Comparison of ENCODE assay signal across 16 mouse cellular contexts in genomic region chr11:59239428-59239785, GRCm38 (mm10). TPM values are rescaled to one million over a fixed set of nuclear protein-coding genes. Genes with fewer than 3 reads are reported as not detected.
DNase-seq lines count a peak whose midpoint lies in the region; ATAC-seq lines count a peak whose summit lies in the region.
"Had no signal": no experiment of that assay in that cellular context is flagged by ENCODE, and none has a peak within 500 bp of the region (broad histone marks: within the 10 kb centered on the region; RNA-seq: fewer than 3 reads in every experiment).

No protein-coding gene starts in this region.

- peaks cover 53% of the 10 kb centered on the region for H3K27me3 ChIP-seq in heart, embryonic 11.5 days (ENCODE audit: control insufficient read depth, insufficient read depth, low read length)
- H3K27me3 ChIP-seq in midbrain, embryonic 12.5 days: peaks cover 65% of the 10 kb centered on the region
- H3K27me3 ChIP-seq in midbrain, embryonic 14.5 days (ENCODE audit: control insufficient read depth, insufficient read depth, low read length): 0 out of 2 replicates have a peak, but pooled peaks cover 3% of the 10 kb centered on the region
- peaks cover 5% of the 10 kb centered on the region for H3K27me3 ChIP-seq in limb, embryonic 11.5 days (ENCODE audit: control insufficient read depth, insufficient read depth, low read length)
- H3K27me3 ChIP-seq in kidney, embryonic 16.5 days (ENCODE audit: insufficient read depth, low read length): peaks cover 8% of the 10 kb centered on the region; the same call in 1 of the 2 replicates

- DNase-seq in heart, postnatal 14 days: no peak
- DNase-seq in midbrain, embryonic 14.5 days: no peak
- no peak for DNase-seq in limb, embryonic 11.5 days (ENCODE audit: low spot score)
- DNase-seq in cerebellum, postnatal 14 days: no peak
- DNase-seq in Muller cell, postnatal 12 days (ENCODE audit: inconsistent ontology term): no peak

- H3K27ac ChIP-seq in heart, embryonic 11.5 days (ENCODE audit: low read depth, low read length): no peak overlapping the region
- H3K27ac ChIP-seq in midbrain, embryonic 12.5 days (replicated peaks): no peak overlapping the region
- H3K27ac ChIP-seq in midbrain, embryonic 14.5 days (replicated peaks; ENCODE audit: low read depth, low read length): no peak overlapping the region
- H3K27ac ChIP-seq in limb, embryonic 11.5 days (replicated peaks; ENCODE audit: low read depth, low read length): no peak overlapping the region
- no peak overlapping the region for H3K27ac ChIP-seq in kidney, embryonic 16.5 days (ENCODE audit: low read length)
- H3K27ac ChIP-seq: left cerebral cortex, adult 2 months had no signal

- 0 out of 2 replicates have a peak, but pooled peaks have one; percentile 11 for ATAC-seq in heart, embryonic 11.5 days (replicated peaks; ENCODE audit: insufficient number of reproducible peaks, low FRiP score, low TSS enrichment)
- ATAC-seq in midbrain, embryonic 12.5 days (ENCODE audit: low FRiP score, low read depth): peak; percentile 41; the same call in 1 of the 2 replicates
- no peak for ATAC-seq in midbrain, embryonic 14.5 days (ENCODE audit: low FRiP score, low TSS enrichment)
- ATAC-seq in limb, embryonic 11.5 days (ENCODE audit: insufficient number of reproducible peaks, low FRiP score, low TSS enrichment, low read depth): peak; percentile 29; the same call in 1 of the 2 replicates
- no peak for ATAC-seq in kidney, embryonic 16.5 days (ENCODE audit: low FRiP score, low TSS enrichment)
- ATAC-seq: intestine, postnatal 0 days had no signal

- H3K9ac ChIP-seq in heart, embryonic 11.5 days (ENCODE audit: low read depth, low read length): no peak overlapping the region
- no peak overlapping the region for H3K9ac ChIP-seq in midbrain, embryonic 12.5 days (replicated peaks)
- H3K9ac ChIP-seq in midbrain, embryonic 14.5 days (replicated peaks; ENCODE audit: low read length): no peak overlapping the region
- H3K9ac ChIP-seq in limb, embryonic 11.5 days (ENCODE audit: low read length): no peak overlapping the region
- no peak overlapping the region for H3K9ac ChIP-seq in kidney, embryonic 16.5 days (replicated peaks; ENCODE audit: low read length)
- H3K9ac ChIP-seq: lung, embryonic 14.5 days had no signal

- H3K4me1 ChIP-seq in heart, embryonic 11.5 days (ENCODE audit: control insufficient read depth, insufficient read depth, low read length): peaks cover 7% of the 10 kb centered on the region; the same call in 1 of the 2 replicates
- peaks cover 16% of the 10 kb centered on the region for H3K4me1 ChIP-seq in midbrain, embryonic 12.5 days
- H3K4me1 ChIP-seq in midbrain, embryonic 14.5 days (ENCODE audit: control insufficient read depth, insufficient read depth, low read length): peaks cover 13% of the 10 kb centered on the region; the same call in 1 of the 2 replicates
- peaks cover 9% of the 10 kb centered on the region for H3K4me1 ChIP-seq in limb, embryonic 11.5 days (ENCODE audit: control insufficient read depth, insufficient read depth, low read length)
- H3K4me1 ChIP-seq in kidney, embryonic 16.5 days (ENCODE audit: insufficient read depth, low read length): peaks cover 7% of the 10 kb centered on the region

- H3K36me3 ChIP-seq in heart, embryonic 11.5 days (ENCODE audit: control insufficient read depth, insufficient read depth, low read length): no peaks in the 10 kb centered on the region
- no peaks in the 10 kb centered on the region for H3K36me3 ChIP-seq in midbrain, embryonic 12.5 days
- H3K36me3 ChIP-seq in midbrain, embryonic 14.5 days (ENCODE audit: control insufficient read depth, insufficient read depth, low read length): no peaks in the 10 kb centered on the region
- no peaks in the 10 kb centered on the region for H3K36me3 ChIP-seq in limb, embryonic 11.5 days (ENCODE audit: control insufficient read depth, insufficient read depth, low read length)
- no peaks in the 10 kb centered on the region for H3K36me3 ChIP-seq in kidney, embryonic 16.5 days (ENCODE audit: insufficient read depth, low read length)

- H3K4me3 ChIP-seq in heart, embryonic 11.5 days (ENCODE audit: low read depth, low read length): no peak overlapping the region
- no peak overlapping the region for H3K4me3 ChIP-seq in midbrain, embryonic 12.5 days
- H3K4me3 ChIP-seq in midbrain, embryonic 14.5 days (replicated peaks; ENCODE audit: low read depth, low read length): no peak overlapping the region
- H3K4me3 ChIP-seq in limb, embryonic 11.5 days (ENCODE audit: low read depth, low read length): no peak overlapping the region
- H3K4me3 ChIP-seq in kidney, embryonic 16.5 days (ENCODE audit: low read length): no peak overlapping the region
- H3K4me3 ChIP-seq: left cerebral cortex, adult 2 months had no signal

- H3K9me3 ChIP-seq in heart, embryonic 11.5 days (replicated peaks; ENCODE audit: control insufficient read depth, low read length): no peaks in the 10 kb centered on the region
- no peaks in the 10 kb centered on the region for H3K9me3 ChIP-seq in midbrain, embryonic 12.5 days
- H3K9me3 ChIP-seq in midbrain, embryonic 14.5 days (ENCODE audit: control insufficient read depth, low read length): no peaks in the 10 kb centered on the region
- H3K9me3 ChIP-seq in limb, embryonic 11.5 days (ENCODE audit: control insufficient read depth, low read length): no peaks in the 10 kb centered on the region
- no peaks in the 10 kb centered on the region for H3K9me3 ChIP-seq in kidney, embryonic 16.5 days (ENCODE audit: low read length)

- WGBS in heart, embryonic 11.5 days (ENCODE audit: insufficient replicate concordance): 64% methylated on average over 4 of the region's 4 CpGs
- 66% methylated on average over 4 of the region's 4 CpGs for WGBS in midbrain, embryonic 12.5 days
- 71% methylated on average over 4 of the region's 4 CpGs for WGBS in midbrain, embryonic 14.5 days
- 27% methylated on average over 4 of the region's 4 CpGs for WGBS in limb, embryonic 11.5 days
- 46% methylated on average over 4 of the region's 4 CpGs for WGBS in kidney, embryonic 16.5 days

- intact Hi-C loops in heart, postnatal 14 days (cut with DNase I): loop anchor here (1.0 to 5.0 kb wide), 2 partner anchors 59 to 243 kb away; no protein-coding TSS in a partner anchor

- no peak overlapping the region for H3K4me2 ChIP-seq in heart, embryonic 11.5 days
- no peak overlapping the region for H3K4me2 ChIP-seq in midbrain, embryonic 12.5 days (replicated peaks)
- no peak overlapping the region for H3K4me2 ChIP-seq in midbrain, embryonic 14.5 days (ENCODE audit: low read length)
- H3K4me2 ChIP-seq in limb, embryonic 11.5 days (ENCODE audit: low read depth, severe bottlenecking): no peak overlapping the region
- no peak overlapping the region for H3K4me2 ChIP-seq in kidney, embryonic 16.5 days (replicated peaks; ENCODE audit: low read depth, low read length)
- H3K4me2 ChIP-seq: lung, embryonic 14.5 days had no signal

RNA-seq across cellular contexts. Expression of gene Arf1, which starts 11.3 kb away (rescaled TPM):
- 575 and 646 TPM in 2 replicates for polyA plus RNA-seq in heart, embryonic 11.5 days (2014; fragmentation: Nextera tagmentation; extraction: Ambion mirVana)
- 100 to 1,000 TPM; 273 to 286 TPM for total RNA-seq in heart, postnatal 14 days (2021)
- 539 and 564 TPM in 2 replicates for polyA plus RNA-seq in midbrain, embryonic 12.5 days (2016; fragmentation: Nextera tagmentation; extraction: Ambion mirVana)
- polyA plus RNA-seq in midbrain, embryonic 14.5 days (2014; fragmentation: Nextera tagmentation; extraction: Ambion mirVana): 594 and 613 TPM in 2 replicates
- 647 and 649 TPM in 2 replicates for polyA plus RNA-seq in limb, embryonic 11.5 days (2014; fragmentation: Nextera tagmentation; extraction: Ambion mirVana)
- 760 and 797 TPM in 2 replicates for polyA plus RNA-seq in kidney, embryonic 16.5 days (2015; fragmentation: Nextera tagmentation; extraction: Ambion mirVana)

RNA-seq across cellular contexts. Expression of gene 2310033P09Rik, which starts 31.3 kb away (rescaled TPM):
- polyA plus RNA-seq in heart, embryonic 11.5 days (2014; fragmentation: Nextera tagmentation; extraction: Ambion mirVana): 23.7 and 24.5 TPM in 2 replicates
- total RNA-seq in heart, postnatal 14 days (2021): 1 to 10 TPM; 7.9 to 8.2 TPM
- polyA plus RNA-seq in midbrain, embryonic 12.5 days (2016; fragmentation: Nextera tagmentation; extraction: Ambion mirVana): 35.0 and 36.4 TPM in 2 replicates
- 23.7 and 26.7 TPM in 2 replicates for polyA plus RNA-seq in midbrain, embryonic 14.5 days (2014; fragmentation: Nextera tagmentation; extraction: Ambion mirVana)
- polyA plus RNA-seq in limb, embryonic 11.5 days (2014; fragmentation: Nextera tagmentation; extraction: Ambion mirVana): 41.7 and 41.8 TPM in 2 replicates
- polyA plus RNA-seq in kidney, embryonic 16.5 days (2015; fragmentation: Nextera tagmentation; extraction: Ambion mirVana): 33.6 and 34.7 TPM in 2 replicates

RNA-seq across cellular contexts. Expression of gene Mrpl55, which starts 37.1 kb away (rescaled TPM):
- 98.5 and 102 TPM in 2 replicates for polyA plus RNA-seq in heart, embryonic 11.5 days (2014; fragmentation: Nextera tagmentation; extraction: Ambion mirVana)
- 10 to 100 TPM; 91.5 to 95.2 TPM for total RNA-seq in heart, postnatal 14 days (2021)
- 84.3 and 89.4 TPM in 2 replicates for polyA plus RNA-seq in midbrain, embryonic 12.5 days (2016; fragmentation: Nextera tagmentation; extraction: Ambion mirVana)
- 87.7 and 108 TPM in 2 replicates for polyA plus RNA-seq in midbrain, embryonic 14.5 days (2014; fragmentation: Nextera tagmentation; extraction: Ambion mirVana)
- 104 and 106 TPM in 2 replicates for polyA plus RNA-seq in limb, embryonic 11.5 days (2014; fragmentation: Nextera tagmentation; extraction: Ambion mirVana)
- polyA plus RNA-seq in kidney, embryonic 16.5 days (2015; fragmentation: Nextera tagmentation; extraction: Ambion mirVana): 103 and 104 TPM in 2 replicates

RNA-seq across cellular contexts. Expression of gene Guk1, which starts 47.4 kb away (rescaled TPM):
- 121 and 125 TPM in 2 replicates for polyA plus RNA-seq in heart, embryonic 11.5 days (2014; fragmentation: Nextera tagmentation; extraction: Ambion mirVana)
- 10 to 100 TPM; 79.4 to 83.8 TPM for total RNA-seq in heart, postnatal 14 days (2021)
- 83.8 and 95.1 TPM in 2 replicates for polyA plus RNA-seq in midbrain, embryonic 12.5 days (2016; fragmentation: Nextera tagmentation; extraction: Ambion mirVana)
- polyA plus RNA-seq in midbrain, embryonic 14.5 days (2014; fragmentation: Nextera tagmentation; extraction: Ambion mirVana): 205 and 261 TPM in 2 replicates
- 136 and 149 TPM in 2 replicates for polyA plus RNA-seq in limb, embryonic 11.5 days (2014; fragmentation: Nextera tagmentation; extraction: Ambion mirVana)
- polyA plus RNA-seq in kidney, embryonic 16.5 days (2015; fragmentation: Nextera tagmentation; extraction: Ambion mirVana): 134 and 141 TPM in 2 replicates

RNA-seq across cellular contexts. Expression of gene Wnt3a, which starts 51.1 kb away (rescaled TPM):
- not detected in 2 replicates for polyA plus RNA-seq in heart, embryonic 11.5 days (2014; fragmentation: Nextera tagmentation; extraction: Ambion mirVana)
- total RNA-seq in heart, postnatal 14 days (2021): not detected
- 2.0 and 3.7 TPM in 2 replicates for polyA plus RNA-seq in midbrain, embryonic 12.5 days (2016; fragmentation: Nextera tagmentation; extraction: Ambion mirVana)
- 0.43 and 0.46 TPM in 2 replicates for polyA plus RNA-seq in midbrain, embryonic 14.5 days (2014; fragmentation: Nextera tagmentation; extraction: Ambion mirVana)
- 0.07 and 0.28 TPM in 2 replicates for polyA plus RNA-seq in limb, embryonic 11.5 days (2014; fragmentation: Nextera tagmentation; extraction: Ambion mirVana)
- polyA plus RNA-seq in kidney, embryonic 16.5 days (2015; fragmentation: Nextera tagmentation; extraction: Ambion mirVana): not detected in 2 replicates
- total RNA-seq: adrenal gland, postnatal 14 days; heart, postnatal 10 days; left cerebral cortex, adult 2 months; liver, adult 2 months; megakaryocyte-erythroid progenitor cell, adult 5-6 weeks had no signal
- polyA plus RNA-seq: intestine, postnatal 0 days; liver, adult 2 months; lung, embryonic 14.5 days; spleen, adult 2 months had no signal

Comparison
In these comparisons a context has a peak if more than half of its experiments do, and no peak if none do; other contexts are left out.
1. ATAC-seq: peak in heart, embryonic 11.5 days (single experiment), midbrain, embryonic 12.5 days (single experiment) and limb, embryonic 11.5 days (single experiment); none in midbrain, embryonic 14.5 days (single experiment) and kidney, embryonic 16.5 days (single experiment).